Mouse (Mus musculus) right cerebral cortex, postnatal 10 days (tissue): ENCODE measurements at regions not wholly inside any gene's neighbourhood (a gene's known extent, or its start where the extent isn't known, plus 50 kb on each side); places are given as distances from the start of the nearest gene placed in this dataset.

ENCODE experiments used
- DNase-seq, 2 experiments: peaks; one replicate each; pipeline ENCODE4 v3.0.0; 2021; ENCODE audit warnings: low spot score in 2 of 2

DNA sequence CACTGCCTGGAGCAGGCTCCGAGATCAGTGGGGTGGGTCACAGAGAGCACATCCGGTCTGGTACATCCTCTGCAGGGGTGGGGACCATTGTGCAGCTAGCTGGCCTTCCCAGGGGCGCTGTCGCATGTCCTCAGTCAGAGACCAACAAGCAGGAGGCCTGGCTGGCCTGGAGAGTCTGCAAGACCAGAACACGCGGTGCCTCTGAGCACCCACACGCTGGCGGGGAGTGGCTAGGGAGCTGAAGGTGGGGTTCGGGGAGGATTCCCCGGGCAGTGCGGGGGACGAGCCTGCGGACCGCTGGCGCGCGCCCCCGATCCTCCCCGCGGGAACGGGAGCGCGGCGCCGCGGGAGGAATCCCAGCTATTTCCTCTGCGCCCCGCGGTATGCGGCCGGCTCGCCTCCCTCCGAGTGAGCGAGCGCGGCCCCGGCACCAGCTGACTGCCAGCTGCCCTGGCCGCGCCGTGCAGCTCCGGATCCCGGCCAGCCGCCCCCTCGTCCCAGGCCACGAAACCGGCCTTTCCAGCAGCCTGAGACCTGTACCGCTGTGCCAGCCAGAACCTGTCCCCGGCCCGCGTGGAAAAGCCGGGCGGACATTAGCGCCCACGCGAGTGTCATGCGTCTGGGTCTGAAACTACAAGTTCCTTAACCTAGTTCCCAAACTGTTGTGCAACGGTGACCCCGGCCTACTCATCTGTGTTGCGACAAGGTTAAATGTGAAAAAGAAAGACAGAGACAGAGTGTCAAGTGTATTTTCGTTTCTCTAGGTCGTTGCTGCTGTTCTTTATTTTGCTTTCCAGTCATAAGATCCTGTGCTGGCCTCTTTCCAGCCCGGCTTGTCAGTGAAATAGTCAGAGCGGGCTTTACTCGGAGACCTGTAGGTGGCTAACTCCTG is 61.2 kb downstream of the Pkdcc start:
- DNase-seq: peak; percentile 68 to 75

DNA sequence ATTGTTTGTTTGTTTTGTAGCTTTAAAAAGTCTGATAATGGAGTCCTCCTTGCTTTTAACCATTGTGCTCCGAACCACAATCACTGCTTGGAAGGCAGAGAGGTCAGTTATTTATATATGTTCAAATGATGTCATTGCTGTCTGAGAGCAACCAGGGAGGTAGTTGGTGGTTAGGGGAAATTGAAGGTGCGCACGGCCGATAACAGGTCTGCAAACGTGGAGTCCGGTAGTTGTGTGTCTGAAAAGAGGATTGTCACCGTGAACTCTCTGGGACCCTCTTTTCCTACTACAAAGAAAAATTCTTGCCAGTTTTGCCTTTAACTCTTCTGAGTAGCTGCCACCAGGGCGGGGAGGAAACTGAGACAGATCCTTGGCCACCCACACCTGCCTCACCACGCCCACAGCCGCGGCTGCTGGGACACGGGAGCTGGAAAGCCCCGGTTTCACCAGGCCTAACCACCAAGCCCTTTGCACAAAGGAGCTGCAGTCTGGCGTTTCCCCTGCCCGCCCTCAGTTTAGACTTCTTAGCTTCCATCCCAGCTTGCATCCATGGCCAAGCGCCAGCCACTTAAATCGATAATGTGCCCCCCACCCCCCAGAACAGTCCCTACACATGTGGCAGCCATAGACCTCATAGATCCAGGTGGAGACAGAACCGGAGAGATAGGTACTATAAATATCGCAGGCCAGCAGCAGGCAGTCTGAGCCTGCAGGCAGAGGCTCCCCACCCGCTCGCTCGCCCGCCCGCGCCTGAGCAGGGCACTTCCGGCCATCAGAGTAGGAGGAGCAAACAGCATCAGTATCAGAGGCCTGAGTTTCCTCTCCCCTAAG is 62.2 kb downstream of the Pkdcc start:
- DNase-seq: peak in 1 of 2 experiments; percentile 54

GRCm38 (mm10) chr17:83277948-83278924 is 63.1 kb downstream of the Pkdcc start:
- no peak for DNase-seq

GRCm38 (mm10) chr17:83283328-83283727 is 67.4 kb upstream of the Eml4 start:
- DNase-seq: no peak

GRCm38 (mm10) chr17:83287381-83288142 is 63.2 kb upstream of the Eml4 start:
- no peak for DNase-seq

DNA sequence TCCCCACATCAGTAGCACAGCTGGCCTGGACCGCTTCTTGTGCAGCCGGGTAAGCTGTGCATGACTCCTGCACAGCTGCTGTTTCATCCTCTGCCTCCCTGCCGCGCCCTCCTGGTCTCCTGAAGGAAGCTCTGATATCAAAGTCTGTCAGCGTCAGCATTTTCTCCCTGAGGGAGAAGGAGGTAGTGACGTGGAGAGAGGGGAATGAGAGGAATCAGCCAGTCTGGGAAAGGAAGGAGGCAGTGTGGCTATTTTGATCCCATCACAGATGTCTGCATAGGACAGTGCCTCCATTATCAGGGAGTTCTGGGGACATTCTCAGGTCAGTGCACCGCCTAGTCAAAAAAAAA is 62.6 kb upstream of the Eml4 start:
- peak; percentile 54 to 69 for DNase-seq

- DNase-seq: no peak
Observed at GRCm38 (mm10) chr17:83295526-83296238, 55.0 kb upstream of the Eml4 start.

GRCm38 (mm10) chr17:83297379-83298121 is 53.2 kb upstream of the Eml4 start:
- DNase-seq: no peak
